8 mouse cellular contexts compared by ENCODE assay signal in genomic region chr11:119203423-119203822, GRCm38 (mm10). TPM values are rescaled to one million over a fixed set of nuclear protein-coding genes. Genes with fewer than 3 reads are reported as not detected.
DNase-seq lines count a peak whose midpoint lies in the region; ATAC-seq and TF ChIP-seq lines count a peak whose summit lies in the region.

No protein-coding gene starts in this region.

- peaks cover 19% of the 10 kb centered on the region; the same call in 1 of the 2 replicates for H3K36me3 ChIP-seq in intestine, postnatal 0 days (ENCODE audit: control insufficient read depth, insufficient read depth)

- no peak overlapping the region for H3K4me2 ChIP-seq in intestine, postnatal 0 days (replicated peaks; ENCODE audit: low read depth)

- no peak overlapping the region for H3K27ac ChIP-seq in intestine, postnatal 0 days (ENCODE audit: low read depth, low read length)
- no peak overlapping the region for H3K27ac ChIP-seq in olfactory bulb, adult 2 months (ENCODE audit: insufficient read depth, low read depth, low read length)

- no peak overlapping the region for H3K4me3 ChIP-seq in intestine, postnatal 0 days (ENCODE audit: low read depth, low read length)
- no peak overlapping the region for H3K4me3 ChIP-seq in olfactory bulb, adult 2 months (ENCODE audit: insufficient read depth, low read depth, low read length)

- peak; percentile 91 for TF ChIP-seq CTCF in intestine, postnatal 0 days (IDR thresholded peaks at IDR 0.05; ENCODE audit: low read depth)
- TF ChIP-seq CTCF in olfactory bulb, adult 2 months (IDR thresholded peaks at IDR 0.05; ENCODE audit: insufficient read depth, low read depth, low read length) = peak; percentile 88

- no peaks in the 10 kb centered on the region for H3K4me1 ChIP-seq in intestine, postnatal 0 days (replicated peaks; ENCODE audit: control insufficient read depth, insufficient read depth, low read length)
- H3K4me1 ChIP-seq in olfactory bulb, adult 2 months (ENCODE audit: control insufficient read depth, insufficient read depth, low read length) = peaks cover 9% of the 10 kb centered on the region

- ATAC-seq in intestine, postnatal 0 days = peak; percentile 36; the same call in 1 of the 2 replicates

- H3K27me3 ChIP-seq in intestine, postnatal 0 days (replicated peaks; ENCODE audit: control insufficient read depth, insufficient read depth, low read length) = no peaks in the 10 kb centered on the region

- TF ChIP-seq POLR2A in olfactory bulb, adult 2 months (IDR thresholded peaks at IDR 0.05; ENCODE audit: insufficient read depth, low read depth, low read length) = no peak

- 51% methylated on average over 5 of the region's 5 CpGs for WGBS in intestine, postnatal 0 days
- WGBS in olfactory bulb, adult 2 months = 52% methylated on average over 5 of the region's 5 CpGs

- no peak overlapping the region for H3K9ac ChIP-seq in intestine, postnatal 0 days (ENCODE audit: low read depth, low read length)

- peak; percentile 42 for DNase-seq in gastrocnemius, adult 18-20 months (ENCODE audit: low spot score)
- DNase-seq in gastrocnemius, postnatal 10 days = no peak
- DNase-seq in thymus, postnatal 0 days (ENCODE audit: low spot score) = peak; percentile 50
- DNase-seq in thymus, adult 18-20 months = no peak
- DNase-seq in yolk sac, embryonic 10.5 days (ENCODE audit: low spot score) = no peak
- no peak for DNase-seq in spleen, postnatal 14 days (ENCODE audit: low spot score in 2 of 2)

- no peaks in the 10 kb centered on the region for H3K9me3 ChIP-seq in intestine, postnatal 0 days (ENCODE audit: control insufficient read depth)

RNA-seq across cellular contexts. Expression of gene Tbc1d16, which starts 24.9 kb away (rescaled TPM):
- total RNA-seq in gastrocnemius, adult 18-20 months (2021) = 10 to 100 TPM; 29.7 to 29.9 TPM
- 10 to 100 TPM; 17.0 to 17.8 TPM for total RNA-seq in gastrocnemius, postnatal 10 days (2021)
- polyA plus RNA-seq in thymus, postnatal 0 days (2015; fragmentation: Nextera tagmentation; extraction: Ambion mirVana) = 5.3 and 5.9 TPM in 2 replicates
- 3.8 and 4.5 TPM in 2 replicates for polyA plus RNA-seq in intestine, postnatal 0 days (2015; fragmentation: Nextera tagmentation; extraction: Ambion mirVana)
- polyA plus RNA-seq in olfactory bulb, adult 2 months (2012; ENCODE audit: insufficient read depth, insufficient read length, low replicate concordance, missing spikeins) = not detected in 2 replicates

RNA-seq across cellular contexts. Expression of gene Ccdc40, which starts 24.9 kb away (rescaled TPM):
- under 1 TPM in 1 of 2 experiments, not detected in 1; 0.26 TPM for total RNA-seq in gastrocnemius, adult 18-20 months (2021)
- under 1 TPM in 1 of 2 experiments, not detected in 1; 0.31 TPM for total RNA-seq in gastrocnemius, postnatal 10 days (2021)
- polyA plus RNA-seq in thymus, postnatal 0 days (2015; fragmentation: Nextera tagmentation; extraction: Ambion mirVana) = 4.6 and 5.3 TPM in 2 replicates
- polyA plus RNA-seq in intestine, postnatal 0 days (2015; fragmentation: Nextera tagmentation; extraction: Ambion mirVana) = 1.5 and 1.8 TPM in 2 replicates
- polyA plus RNA-seq in olfactory bulb, adult 2 months (2012; ENCODE audit: insufficient read depth, insufficient read length, low replicate concordance, missing spikeins) = not detected in 2 replicates

Comparison
In these comparisons a context has a peak if more than half of its experiments do, and no peak if none do; other contexts are left out.
1. DNase-seq: peak in gastrocnemius, adult 18-20 months (single experiment) and thymus, postnatal 0 days (single experiment); none in gastrocnemius, postnatal 10 days (single experiment), thymus, adult 18-20 months (0 of 2), yolk sac, embryonic 10.5 days (single experiment) and spleen, postnatal 14 days (0 of 2).